Mouse (Mus musculus): ENCODE results near the gene Hexdc. TPM values are rescaled to one million over a fixed set of nuclear protein-coding genes. Genes with fewer than 3 reads are reported as not detected.

Hexdc gene
- 9.5 and 10.6 TPM in 2 replicates for polyA plus RNA-seq (2016; fragmentation: Nextera tagmentation; extraction: Ambion mirVana)

DNA sequence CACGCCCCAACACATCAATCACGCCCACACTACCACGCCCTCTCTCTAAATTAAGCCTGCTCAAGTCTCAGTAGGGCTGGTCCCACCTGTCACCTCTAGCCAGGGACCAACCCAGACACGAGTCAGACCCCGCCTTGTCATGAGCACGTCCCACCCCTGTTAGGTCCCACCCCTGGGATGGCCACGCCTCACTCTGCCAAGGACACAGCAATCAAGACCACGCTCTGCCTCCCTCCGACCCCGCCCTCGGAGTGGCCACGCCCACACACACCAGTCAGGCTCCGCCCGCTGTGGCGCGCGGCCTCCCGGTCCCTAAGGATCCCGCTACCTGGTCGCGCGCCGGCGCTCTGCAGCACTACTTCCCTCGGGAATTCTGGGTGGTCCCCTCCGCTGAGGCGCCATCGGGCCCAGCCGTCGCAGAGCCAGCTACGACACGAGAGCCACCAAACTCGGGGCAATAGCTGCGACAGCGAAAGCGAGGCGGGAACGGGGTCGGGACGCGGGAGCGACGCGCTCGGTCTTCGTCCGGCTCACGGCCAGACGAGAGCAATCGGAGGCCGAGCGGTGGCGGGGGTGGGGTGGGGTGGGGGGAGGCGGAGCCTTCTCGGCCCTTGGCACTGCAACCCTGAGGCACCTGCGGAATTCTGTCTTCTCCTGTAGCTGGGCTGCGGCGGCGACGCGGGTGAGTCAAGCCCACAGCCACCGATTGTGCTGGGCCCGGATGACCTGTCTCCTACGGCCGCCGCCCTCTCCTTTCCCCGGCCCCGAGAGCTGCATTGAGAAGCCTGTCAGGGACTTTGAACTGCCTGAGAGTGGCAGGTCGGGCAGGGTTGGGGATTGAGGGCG is at the start of gene Hexdc, which contains the start of gene Ogfod3:
Hexdc (plus strand) TSS at position 273 of the 846 bp plus-strand sequence.
Ogfod3 (minus strand) TSS at position 551 of the 846 bp plus-strand sequence.
- no peaks in the 10 kb centered on the region for H3K27me3 ChIP-seq
- H3K27ac ChIP-seq, result peak within 1 kb of the TSS; percentile 84
- H3K4me2 ChIP-seq, result peak within 1 kb of the TSS; percentile 81
- H3K4me3 ChIP-seq (replicated peaks), result peak within 1 kb of the TSS; percentile 62
- H3K4me1 ChIP-seq (replicated peaks), result peaks cover 14% of the 10 kb centered on the region
- H3K9ac ChIP-seq (replicated peaks), result peak within 1 kb of the TSS; percentile 61
- peak; percentile 98 for ATAC-seq (ENCODE audit: insufficient number of reproducible peaks, insufficient read depth, low FRiP score, low TSS enrichment, low read depth)
- WGBS, result under 1% methylated on average over 70 of the region's 70 CpGs
- H3K9me3 ChIP-seq, result no peaks in the 10 kb centered on the region
- H3K36me3 ChIP-seq, result peaks cover 15% of the 10 kb centered on the region; the same call in 1 of the 2 replicates

DNA sequence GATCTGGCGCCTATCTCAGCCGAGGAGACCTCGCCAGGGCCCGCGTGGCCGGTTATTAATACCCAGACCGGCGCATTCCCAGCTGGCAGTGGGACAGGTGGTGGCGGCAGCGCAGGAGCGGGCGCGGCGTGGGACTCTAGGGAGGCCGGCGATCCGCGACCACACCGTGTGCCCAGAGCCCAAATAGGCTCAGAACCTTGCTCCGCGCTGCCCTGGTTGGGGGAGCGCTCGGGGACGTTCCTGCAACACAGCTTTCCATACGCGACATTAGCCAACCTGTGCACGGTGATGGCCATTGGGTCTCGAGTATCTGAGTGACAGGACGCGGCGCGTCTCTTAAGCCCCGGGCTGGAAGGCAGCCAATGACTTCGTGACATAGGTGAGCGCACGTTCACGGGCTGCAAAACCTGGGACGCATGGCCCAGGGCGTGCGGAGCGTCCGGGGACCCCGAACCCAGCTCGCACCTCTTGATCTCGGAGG is 47.8 kb upstream of the Hexdc start:
- H3K36me3 ChIP-seq, result no peaks in the 10 kb centered on the region
- H3K4me3 ChIP-seq (replicated peaks), result peak overlapping the region; percentile 40
- peaks cover 11% of the 10 kb centered on the region for H3K4me1 ChIP-seq (replicated peaks)
- 1% methylated on average over 45 of the region's 45 CpGs for WGBS
- H3K9me3 ChIP-seq, result no peaks in the 10 kb centered on the region
- no peak for ATAC-seq (ENCODE audit: insufficient number of reproducible peaks, insufficient read depth, low FRiP score, low TSS enrichment, low read depth)
- H3K27ac ChIP-seq, result no peak overlapping the region
- peak overlapping the region; percentile 40; the same call in 1 of the 2 replicates for H3K9ac ChIP-seq (replicated peaks)
- peaks cover 57% of the 10 kb centered on the region for H3K27me3 ChIP-seq
- H3K4me2 ChIP-seq, result peak overlapping the region; percentile 67

DNA sequence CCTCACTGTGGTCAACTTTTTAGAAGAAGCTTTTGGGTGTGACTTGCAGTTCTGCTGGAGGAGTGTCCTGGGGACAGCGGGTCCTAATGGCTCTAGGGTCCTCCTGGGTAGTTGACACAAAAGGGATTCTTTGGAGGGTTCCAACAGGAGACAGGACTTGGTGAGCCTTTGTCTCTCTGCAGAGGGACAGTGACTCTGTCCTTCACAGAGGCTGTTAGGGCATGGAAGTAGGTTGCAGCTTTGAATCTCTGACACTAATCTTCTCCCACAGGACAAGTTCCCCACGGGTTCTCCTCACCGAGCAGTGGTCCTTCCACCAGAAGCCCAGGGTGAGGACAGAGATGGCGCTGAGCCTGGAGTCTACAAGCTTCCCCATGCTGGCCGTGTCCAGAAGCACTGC is 44.3 kb upstream of the Hexdc start, which contains the start of gene Uts2r:
Uts2r (plus strand) TSS at position 301 of the 400 bp plus-strand sequence.
- Histone ChIP-seq H3K4me1 (replicated peaks) (peaks cover 16% of the 10 kb centered on the region), H3K27ac (no peak within 1 kb of the TSS), H3K9ac (replicated peaks) (no peak within 1 kb of the TSS), H3K4me3 (replicated peaks) (no peak within 1 kb of the TSS), H3K36me3 (no peaks in the 10 kb centered on the region), H3K4me2 (no peak within 1 kb of the TSS), H3K9me3 (no peaks in the 10 kb centered on the region), H3K27me3 (peaks cover 40% of the 10 kb centered on the region)
- no peak for ATAC-seq (ENCODE audit: insufficient number of reproducible peaks, insufficient read depth, low FRiP score, low TSS enrichment, low read depth)
- 90% methylated on average over 5 of the region's 5 CpGs for WGBS

DNA sequence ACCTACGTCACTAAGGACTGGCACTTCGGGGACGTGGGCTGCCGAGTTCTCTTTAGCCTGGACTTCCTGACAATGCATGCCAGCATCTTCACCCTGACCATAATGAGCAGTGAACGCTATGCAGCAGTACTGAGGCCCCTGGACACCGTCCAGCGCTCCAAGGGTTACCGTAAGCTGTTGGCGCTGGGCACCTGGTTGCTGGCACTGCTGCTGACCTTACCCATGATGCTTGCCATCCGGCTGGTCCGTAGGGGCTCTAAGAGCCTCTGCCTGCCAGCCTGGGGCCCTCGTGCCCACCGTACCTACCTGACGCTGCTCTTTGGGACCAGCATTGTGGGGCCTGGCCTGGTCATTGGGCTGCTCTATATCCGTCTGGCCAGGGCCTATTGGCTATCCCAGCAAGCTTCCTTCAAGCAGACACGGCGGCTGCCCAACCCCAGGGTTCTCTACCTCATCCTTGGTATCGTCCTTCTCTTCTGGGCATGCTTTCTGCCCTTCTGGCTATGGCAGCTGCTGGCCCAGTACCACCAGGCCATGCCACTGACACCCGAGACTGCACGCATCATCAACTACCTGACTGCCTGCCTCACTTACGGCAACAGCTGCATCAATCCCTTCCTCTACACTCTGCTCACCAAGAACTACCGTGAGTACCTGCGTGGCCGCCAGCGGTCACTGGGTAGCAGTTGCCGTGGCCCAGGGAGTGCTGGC is 43.4 kb upstream of the Hexdc start:
- WGBS, result 89% methylated on average over 26 of the region's 26 CpGs
- no peak for ATAC-seq (ENCODE audit: insufficient number of reproducible peaks, insufficient read depth, low FRiP score, low TSS enrichment, low read depth)
- no peak overlapping the region for H3K9ac ChIP-seq (replicated peaks)

DNA sequence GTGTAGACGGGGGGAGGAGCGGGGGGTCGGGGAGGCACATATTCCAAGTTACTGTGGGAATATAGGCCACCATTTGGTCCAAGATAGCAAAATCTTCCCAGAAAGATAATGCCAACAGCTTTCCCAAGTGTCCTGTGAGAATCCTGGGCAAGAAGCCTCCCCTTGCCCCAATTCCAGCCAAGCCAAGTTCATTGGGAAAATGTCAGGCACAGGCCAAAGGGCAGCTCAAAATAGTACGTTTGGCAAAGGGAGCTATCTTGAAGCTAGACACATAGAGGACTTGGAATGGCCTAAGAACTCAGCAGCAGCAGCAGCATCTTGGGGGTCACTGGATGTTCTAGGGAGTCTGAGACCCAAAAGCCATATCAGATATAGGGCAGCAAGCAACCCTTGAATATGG is 40.5 kb upstream of the Hexdc start:
- WGBS, result 90% methylated on average over 4 of the region's 4 CpGs
- Histone ChIP-seq H3K4me1 (replicated peaks) (0 out of 2 replicates have a peak, but pooled peaks cover 5% of the 10 kb centered on the region), H3K9ac (replicated peaks) (no peak overlapping the region), H3K4me3 (replicated peaks) (no peak overlapping the region), H3K4me2 (no peak overlapping the region), H3K36me3 (no peaks in the 10 kb centered on the region), H3K9me3 (no peaks in the 10 kb centered on the region), H3K27me3 (peaks cover 8% of the 10 kb centered on the region), H3K27ac (no peak overlapping the region)
- no peak for ATAC-seq (ENCODE audit: insufficient number of reproducible peaks, insufficient read depth, low FRiP score, low TSS enrichment, low read depth)

More for the DNA sequence above, 43.4 kb upstream of the Hexdc start:
- Histone ChIP-seq H3K4me1 (replicated peaks) (peaks cover 16% of the 10 kb centered on the region), H3K4me3 (replicated peaks) (no peak overlapping the region), H3K27me3 (peaks cover 32% of the 10 kb centered on the region), H3K36me3 (no peaks in the 10 kb centered on the region), H3K9me3 (no peaks in the 10 kb centered on the region), H3K27ac (no peak overlapping the region), H3K4me2 (no peak overlapping the region)

DNA sequence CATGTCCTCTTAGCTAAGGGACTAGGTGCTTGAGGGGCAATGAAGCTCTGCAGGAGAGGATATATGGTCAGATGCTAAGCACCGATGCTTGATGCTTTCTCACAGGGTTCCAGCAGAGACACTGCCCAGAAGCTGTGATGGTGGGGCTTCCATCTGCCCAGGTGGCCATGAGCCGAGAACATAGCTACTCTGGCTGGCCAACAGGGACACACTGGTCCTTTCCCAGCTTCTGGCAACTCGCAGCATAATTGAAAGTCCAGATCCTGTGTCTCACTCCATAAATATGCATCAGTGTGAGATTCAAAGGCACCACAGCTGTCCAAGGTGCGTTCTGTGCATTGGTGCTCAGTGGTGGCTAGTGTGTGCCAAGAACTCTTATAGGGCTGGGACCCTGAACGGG is 31.0 kb upstream of the Hexdc start:
- no peaks in the 10 kb centered on the region for H3K4me1 ChIP-seq (replicated peaks)
- no peak overlapping the region for H3K4me2 ChIP-seq
- H3K27ac ChIP-seq, result no peak overlapping the region
- ATAC-seq (ENCODE audit: insufficient number of reproducible peaks, insufficient read depth, low FRiP score, low TSS enrichment, low read depth), result no peak
- no peaks in the 10 kb centered on the region for H3K9me3 ChIP-seq
- H3K9ac ChIP-seq (replicated peaks), result no peak overlapping the region
- no peaks in the 10 kb centered on the region for H3K27me3 ChIP-seq
- WGBS, result 81% methylated on average over 5 of the region's 5 CpGs
- H3K36me3 ChIP-seq, result no peaks in the 10 kb centered on the region
- no peak overlapping the region for H3K4me3 ChIP-seq (replicated peaks)

DNA sequence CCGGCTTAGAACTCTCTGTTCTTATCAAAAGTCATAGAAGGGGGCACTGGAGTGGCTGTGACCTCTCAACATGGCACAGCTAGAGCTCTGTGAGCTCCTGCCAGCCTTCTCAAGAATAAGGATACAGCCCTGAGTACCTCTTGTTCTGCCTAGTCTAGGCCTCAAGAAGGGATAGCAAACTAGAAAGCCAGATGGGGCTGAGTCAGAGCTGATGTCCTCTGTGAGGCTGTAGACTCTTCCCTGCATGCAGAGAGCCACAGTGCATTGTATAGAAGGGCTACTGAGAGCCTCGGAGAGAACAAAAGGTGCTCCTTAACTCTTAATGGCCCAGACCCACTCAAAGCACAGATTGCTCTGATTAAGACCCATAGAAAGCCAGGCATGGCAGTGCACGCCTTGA is 30.0 kb upstream of the Hexdc start:
- ATAC-seq (ENCODE audit: insufficient number of reproducible peaks, insufficient read depth, low FRiP score, low TSS enrichment, low read depth), result no peak
- Histone ChIP-seq H3K27ac (no peak overlapping the region), H3K9ac (replicated peaks) (no peak overlapping the region), H3K4me3 (replicated peaks) (no peak overlapping the region), H3K27me3 (no peaks in the 10 kb centered on the region), H3K36me3 (no peaks in the 10 kb centered on the region), H3K4me1 (replicated peaks) (no peaks in the 10 kb centered on the region), H3K9me3 (no peaks in the 10 kb centered on the region), H3K4me2 (no peak overlapping the region)
- 40% methylated on average over 3 of the region's 3 CpGs for WGBS

DNA sequence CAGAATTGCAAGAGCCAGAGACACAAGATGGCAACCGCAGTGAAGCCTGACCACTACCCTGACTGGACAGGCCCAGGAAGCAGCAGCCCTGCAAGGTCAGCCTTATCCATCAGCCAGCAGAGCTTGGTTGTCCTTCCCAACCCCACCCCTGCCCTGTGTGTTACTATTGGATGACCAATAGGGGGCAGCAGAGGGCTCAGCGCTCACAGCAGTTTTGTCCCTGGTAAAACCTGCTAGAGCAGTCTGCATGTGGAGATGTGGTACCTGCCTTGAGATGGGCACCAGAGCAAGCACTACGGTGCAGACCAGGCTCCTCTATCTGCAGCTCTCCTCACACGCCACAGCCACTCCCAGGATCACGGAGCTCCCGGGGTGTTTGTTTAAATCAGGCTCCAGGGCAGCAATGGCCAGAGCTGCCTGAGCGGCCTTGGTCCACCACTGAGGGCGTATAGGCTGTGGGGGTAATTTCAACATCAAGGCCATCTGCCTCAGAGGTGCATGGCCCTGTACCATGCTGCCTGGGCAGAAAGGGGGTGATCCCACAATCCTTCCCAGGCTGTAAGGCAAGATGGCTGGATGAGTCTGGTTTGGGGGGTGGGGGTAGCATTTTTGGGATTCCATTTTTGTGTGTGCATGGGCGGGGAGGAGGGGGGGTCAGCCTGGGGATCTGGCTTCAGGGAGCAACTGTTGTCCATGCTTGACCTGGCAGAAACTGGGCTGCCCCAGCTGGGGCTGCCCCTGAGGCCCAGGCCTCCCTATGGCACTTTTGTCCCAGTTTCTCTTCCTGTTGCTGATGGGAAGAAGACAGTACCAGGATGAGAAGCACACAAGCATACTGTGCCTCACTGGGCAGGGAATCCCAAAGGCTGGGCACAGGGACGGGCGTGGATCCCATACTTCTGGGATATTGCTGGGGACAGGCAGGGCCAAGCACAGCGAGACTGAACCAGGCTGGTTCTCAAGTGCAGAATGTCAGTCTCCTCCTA is 27.7 kb upstream of the Hexdc start:
- H3K4me3 ChIP-seq (replicated peaks), result no peak overlapping the region
- no peaks in the 10 kb centered on the region for H3K27me3 ChIP-seq
- peaks cover 9% of the 10 kb centered on the region for H3K36me3 ChIP-seq
- no peak overlapping the region for H3K27ac ChIP-seq
- WGBS, result 60% methylated on average over 12 of the region's 12 CpGs
- H3K9me3 ChIP-seq, result no peaks in the 10 kb centered on the region
- no peak overlapping the region for H3K4me2 ChIP-seq
- no peak overlapping the region for H3K9ac ChIP-seq (replicated peaks)
- 0 out of 2 replicates have a peak, but pooled peaks have one; percentile 33 for ATAC-seq (ENCODE audit: insufficient number of reproducible peaks, insufficient read depth, low FRiP score, low TSS enrichment, low read depth)
- no peaks in the 10 kb centered on the region for H3K4me1 ChIP-seq (replicated peaks)

DNA sequence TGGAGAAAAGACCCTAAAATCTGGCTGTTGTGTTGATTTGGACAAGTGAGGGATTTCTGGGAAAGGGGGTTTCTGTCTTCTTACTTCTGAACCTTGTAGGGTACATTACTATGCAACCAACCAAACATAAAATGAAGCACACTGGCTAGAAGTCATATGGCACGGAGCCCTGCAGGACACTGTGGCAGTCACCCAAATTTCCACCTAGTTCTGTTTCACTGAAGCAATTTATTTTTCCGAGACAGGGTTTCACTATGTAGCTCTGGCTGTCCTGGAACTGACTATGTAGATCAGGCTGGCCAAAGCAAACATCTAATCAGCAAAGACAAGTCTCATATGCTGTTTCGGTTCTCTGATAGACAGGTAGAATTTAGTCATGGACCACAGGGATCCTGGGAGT is 14.6 kb upstream of the Hexdc start:
- Histone ChIP-seq H3K4me3 (replicated peaks) (no peak overlapping the region), H3K27ac (no peak overlapping the region), H3K36me3 (peaks cover 22% of the 10 kb centered on the region; the same call in 1 of the 2 replicates), H3K9ac (replicated peaks) (no peak overlapping the region), H3K4me2 (no peak overlapping the region), H3K27me3 (no peaks in the 10 kb centered on the region), H3K4me1 (replicated peaks) (no peaks in the 10 kb centered on the region), H3K9me3 (no peaks in the 10 kb centered on the region)
- ATAC-seq (ENCODE audit: insufficient number of reproducible peaks, insufficient read depth, low FRiP score, low TSS enrichment, low read depth), result no peak
- 90% methylated on average over 3 of the region's 3 CpGs for WGBS

DNA sequence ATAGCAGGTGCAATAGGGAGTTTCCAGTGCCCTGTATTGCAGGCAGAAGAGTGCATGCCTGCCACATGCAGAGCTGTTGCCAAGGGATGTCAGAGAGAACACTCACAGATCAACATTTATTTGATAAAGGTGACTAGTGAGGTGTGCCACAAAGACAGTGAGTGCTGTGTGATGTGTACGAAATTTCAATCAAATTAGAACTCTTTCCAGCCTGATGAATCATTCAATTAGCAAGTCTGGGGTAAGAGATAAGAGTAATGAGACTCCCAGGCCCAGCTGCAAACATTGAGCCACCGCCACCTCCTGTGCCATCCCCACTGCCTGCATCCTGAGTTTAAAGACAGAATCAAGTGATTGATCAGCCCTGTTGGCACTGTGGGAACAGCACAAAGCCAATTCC is 11.5 kb upstream of the Hexdc start:
- no peak for ATAC-seq (ENCODE audit: insufficient number of reproducible peaks, insufficient read depth, low FRiP score, low TSS enrichment, low read depth)
- 71% methylated on average over 2 of the region's 2 CpGs for WGBS
- Histone ChIP-seq H3K4me1 (replicated peaks) (no peaks in the 10 kb centered on the region), H3K4me3 (replicated peaks) (no peak overlapping the region), H3K4me2 (no peak overlapping the region), H3K36me3 (peaks cover 30% of the 10 kb centered on the region; the same call in 1 of the 2 replicates), H3K9ac (replicated peaks) (no peak overlapping the region), H3K27ac (no peak overlapping the region), H3K9me3 (no peaks in the 10 kb centered on the region), H3K27me3 (no peaks in the 10 kb centered on the region)

Measured in limb, embryonic 12.5 days (tissue).